Mouse (Mus musculus): ENCODE results near the gene Qtrt1. TPM values are rescaled to one million over a fixed set of nuclear protein-coding genes. Genes with fewer than 3 reads are reported as not detected.

Qtrt1 gene
- polyA plus RNA-seq, 1 experiment from 2014 or later, result 30.8 TPM

GRCm38 (mm10) chr9:21370876-21371275 is 40.8 kb upstream of the Qtrt1 start:
- no peaks in the 10 kb centered on the region for H3K36me3 ChIP-seq (ENCODE audit: control insufficient read depth, insufficient read depth, low read length)
- H3K9ac ChIP-seq (ENCODE audit: low read length), result no peak overlapping the region
- DNase-seq (ENCODE audit: low spot score) (no peak), ATAC-seq (ENCODE audit: low FRiP score, low TSS enrichment) (no peak)
- no peaks in the 10 kb centered on the region for H3K9me3 ChIP-seq (ENCODE audit: control insufficient read depth, low read length)
- H3K27me3 ChIP-seq (ENCODE audit: control insufficient read depth, insufficient read depth, low read length), result no peaks in the 10 kb centered on the region
- H3K4me1 ChIP-seq (replicated peaks; ENCODE audit: control insufficient read depth, insufficient read depth), result no peaks in the 10 kb centered on the region
- WGBS, result 66% methylated on average over 2 of the region's 2 CpGs
- no peak for TF ChIP-seq EP300 (optimal IDR thresholded peaks at IDR 0.05)
- no peak for TF ChIP-seq CTCF (IDR thresholded peaks at IDR 0.05; ENCODE audit: low read depth)
- no peak overlapping the region for H3K4me2 ChIP-seq (replicated peaks; ENCODE audit: low read depth)
- H3K4me3 ChIP-seq (ENCODE audit: low read depth, low read length), result no peak overlapping the region
- no peak overlapping the region for H3K27ac ChIP-seq (replicated peaks)

GRCm38 (mm10) chr9:21372508-21372907 is 39.1 kb upstream of the Qtrt1 start:
- Histone ChIP-seq H3K9me3 (ENCODE audit: control insufficient read depth, low read length) (no peaks in the 10 kb centered on the region), H3K27ac (replicated peaks) (no peak overlapping the region), H3K27me3 (ENCODE audit: control insufficient read depth, insufficient read depth, low read length) (no peaks in the 10 kb centered on the region), H3K4me3 (ENCODE audit: low read depth, low read length) (no peak overlapping the region), H3K4me1 (replicated peaks; ENCODE audit: control insufficient read depth, insufficient read depth) (no peaks in the 10 kb centered on the region), H3K36me3 (ENCODE audit: control insufficient read depth, insufficient read depth, low read length) (no peaks in the 10 kb centered on the region), H3K4me2 (replicated peaks; ENCODE audit: low read depth) (no peak overlapping the region), H3K9ac (ENCODE audit: low read length) (no peak overlapping the region)
- ATAC-seq (ENCODE audit: low FRiP score, low TSS enrichment) (no peak), DNase-seq (ENCODE audit: low spot score) (no peak)
- WGBS, result 67% methylated on average over 1 of the region's 1 CpGs
- TF ChIP-seq CTCF (IDR thresholded peaks at IDR 0.05; ENCODE audit: low read depth) (no peak), EP300 (optimal IDR thresholded peaks at IDR 0.05) (no peak)

GRCm38 (mm10) chr9:21379195-21379594 is 32.4 kb upstream of the Qtrt1 start:
- TF ChIP-seq CTCF (IDR thresholded peaks at IDR 0.05; ENCODE audit: low read depth) (no peak), EP300 (optimal IDR thresholded peaks at IDR 0.05) (no peak)
- DNase-seq (ENCODE audit: low spot score), result no peak
- no peaks in the 10 kb centered on the region for H3K9me3 ChIP-seq (ENCODE audit: control insufficient read depth, low read length)
- H3K36me3 ChIP-seq (ENCODE audit: control insufficient read depth, insufficient read depth, low read length), result no peaks in the 10 kb centered on the region
- 70% methylated on average over 3 of the region's 3 CpGs for WGBS
- no peak overlapping the region for H3K4me3 ChIP-seq (ENCODE audit: low read depth, low read length)
- no peak overlapping the region for H3K27ac ChIP-seq (replicated peaks)
- H3K9ac ChIP-seq (ENCODE audit: low read length), result no peak overlapping the region
- ATAC-seq (ENCODE audit: low FRiP score, low TSS enrichment), result no peak
- no peaks in the 10 kb centered on the region for H3K4me1 ChIP-seq (replicated peaks; ENCODE audit: control insufficient read depth, insufficient read depth)
- no peaks in the 10 kb centered on the region for H3K27me3 ChIP-seq (ENCODE audit: control insufficient read depth, insufficient read depth, low read length)
- no peak overlapping the region for H3K4me2 ChIP-seq (replicated peaks; ENCODE audit: low read depth)

GRCm38 (mm10) chr9:21380868-21381267 is 30.8 kb upstream of the Qtrt1 start:
- H3K4me2 ChIP-seq (replicated peaks; ENCODE audit: low read depth), result no peak overlapping the region

GRCm38 (mm10) chr9:21383966-21384365 is 27.7 kb upstream of the Qtrt1 start:
- DNase-seq (ENCODE audit: low spot score) (no peak), ATAC-seq (ENCODE audit: low FRiP score, low TSS enrichment) (no peak)
- Histone ChIP-seq H3K27me3 (ENCODE audit: control insufficient read depth, insufficient read depth, low read length) (no peaks in the 10 kb centered on the region), H3K9me3 (ENCODE audit: control insufficient read depth, low read length) (no peaks in the 10 kb centered on the region), H3K4me2 (replicated peaks; ENCODE audit: low read depth) (no peak overlapping the region), H3K4me1 (replicated peaks; ENCODE audit: control insufficient read depth, insufficient read depth) (no peaks in the 10 kb centered on the region), H3K4me3 (ENCODE audit: low read depth, low read length) (no peak overlapping the region), H3K9ac (ENCODE audit: low read length) (no peak overlapping the region), H3K27ac (replicated peaks) (no peak overlapping the region), H3K36me3 (ENCODE audit: control insufficient read depth, insufficient read depth, low read length) (no peaks in the 10 kb centered on the region)
- TF ChIP-seq EP300 (optimal IDR thresholded peaks at IDR 0.05), result no peak
- TF ChIP-seq CTCF (IDR thresholded peaks at IDR 0.05; ENCODE audit: low read depth), result no peak

More at GRCm38 (mm10) chr9:21380868-21381267, 30.8 kb upstream of the Qtrt1 start:
- no peak for ATAC-seq (ENCODE audit: low FRiP score, low TSS enrichment)
- Histone ChIP-seq H3K9me3 (ENCODE audit: control insufficient read depth, low read length) (no peaks in the 10 kb centered on the region), H3K9ac (ENCODE audit: low read length) (no peak overlapping the region), H3K4me3 (ENCODE audit: low read depth, low read length) (no peak overlapping the region), H3K27ac (replicated peaks) (no peak overlapping the region), H3K36me3 (ENCODE audit: control insufficient read depth, insufficient read depth, low read length) (no peaks in the 10 kb centered on the region), H3K27me3 (ENCODE audit: control insufficient read depth, insufficient read depth, low read length) (no peaks in the 10 kb centered on the region), H3K4me1 (replicated peaks; ENCODE audit: control insufficient read depth, insufficient read depth) (no peaks in the 10 kb centered on the region)
- TF ChIP-seq EP300 (optimal IDR thresholded peaks at IDR 0.05), result no peak
- 0 out of 2 replicates have a peak, but pooled peaks have one; percentile 15 for TF ChIP-seq CTCF (IDR thresholded peaks at IDR 0.05; ENCODE audit: low read depth)
- DNase-seq (ENCODE audit: low spot score), result no peak

- no peak for ATAC-seq (ENCODE audit: low FRiP score, low TSS enrichment)
- Histone ChIP-seq H3K4me3 (ENCODE audit: low read depth, low read length) (no peak overlapping the region), H3K36me3 (ENCODE audit: control insufficient read depth, insufficient read depth, low read length) (peaks cover 44% of the 10 kb centered on the region), H3K9me3 (ENCODE audit: control insufficient read depth, low read length) (no peaks in the 10 kb centered on the region), H3K9ac (ENCODE audit: low read length) (no peak overlapping the region), H3K4me2 (replicated peaks; ENCODE audit: low read depth) (no peak overlapping the region), H3K4me1 (replicated peaks; ENCODE audit: control insufficient read depth, insufficient read depth) (no peaks in the 10 kb centered on the region), H3K27ac (replicated peaks) (no peak overlapping the region), H3K27me3 (ENCODE audit: control insufficient read depth, insufficient read depth, low read length) (no peaks in the 10 kb centered on the region)
- TF ChIP-seq EP300 (optimal IDR thresholded peaks at IDR 0.05), result no peak
- no peak for TF ChIP-seq CTCF (IDR thresholded peaks at IDR 0.05; ENCODE audit: low read depth)
- DNase-seq (ENCODE audit: low spot score), result no peak
- 90% methylated on average over 10 of the region's 10 CpGs for WGBS
Observed at GRCm38 (mm10) chr9:21392646-21393175, 18.9 kb upstream of the Qtrt1 start.

All from stomach, postnatal 0 days (tissue).